ENCODE assay signal across 8 mouse cellular contexts in genomic region chr4:116596379-116596778, GRCm38 (mm10). TPM values are rescaled to one million over a fixed set of nuclear protein-coding genes. Genes with fewer than 3 reads are reported as not detected.
DNase-seq lines count a peak whose midpoint lies in the region; ATAC-seq and TF ChIP-seq lines count a peak whose summit lies in the region.

Ccdc17 (plus strand) TSS chr4:116596654.

- peak within 1 kb of the TSS; percentile 85 for H3K4me2 ChIP-seq in hindbrain, postnatal 0 days (ENCODE audit: low read depth, low read length)
- H3K4me2 ChIP-seq in lung, embryonic 16.5 days (ENCODE audit: low read depth, low read length), result peak within 1 kb of the TSS; percentile 96

- peak within 1 kb of the TSS; percentile 97 for H3K4me3 ChIP-seq in megakaryocyte, embryonic 14.5 days (replicated peaks)
- H3K4me3 ChIP-seq in hindbrain, postnatal 0 days (ENCODE audit: low read length), result peak within 1 kb of the TSS; percentile 68
- H3K4me3 ChIP-seq in lung, embryonic 16.5 days (ENCODE audit: low read length), result peak within 1 kb of the TSS; percentile 74

- no peaks in the 10 kb centered on the region for H3K27me3 ChIP-seq in megakaryocyte, embryonic 14.5 days (replicated peaks)
- H3K27me3 ChIP-seq in hindbrain, postnatal 0 days (ENCODE audit: insufficient read depth, low read length), result no peaks in the 10 kb centered on the region
- no peaks in the 10 kb centered on the region for H3K27me3 ChIP-seq in lung, embryonic 16.5 days (ENCODE audit: control insufficient read depth, insufficient read depth, low read depth, low read length)

- peak; percentile 25 to 46 for DNase-seq in cerebellum, postnatal 25 days
- no peak for DNase-seq in hindbrain, postnatal 0 days (ENCODE audit: low spot score)
- no peak for DNase-seq in right cerebral cortex, postnatal 10 days (ENCODE audit: low spot score in 2 of 2)
- no peak for DNase-seq in embryo, embryonic 9.5 days (ENCODE audit: extremely low spot score)
- no peak for DNase-seq in right cerebral cortex, postnatal 14 days

- H3K9me3 ChIP-seq in megakaryocyte, embryonic 14.5 days, result peaks cover 9% of the 10 kb centered on the region; the same call in 1 of the 2 replicates
- H3K9me3 ChIP-seq in hindbrain, postnatal 0 days (ENCODE audit: low read length), result no peaks in the 10 kb centered on the region
- H3K9me3 ChIP-seq in lung, embryonic 16.5 days (ENCODE audit: control insufficient read depth, low read length), result no peaks in the 10 kb centered on the region

- H3K9ac ChIP-seq in hindbrain, postnatal 0 days (replicated peaks; ENCODE audit: low read length), result peak within 1 kb of the TSS; percentile 76
- H3K9ac ChIP-seq in lung, embryonic 16.5 days (ENCODE audit: low read length), result peak within 1 kb of the TSS; percentile 71

- ATAC-seq in megakaryocyte, adult 5-6 weeks (ENCODE audit: poor library complexity, severe bottlenecking), result no peak
- no peak for ATAC-seq in hindbrain, postnatal 0 days
- no peak for ATAC-seq in lung, embryonic 16.5 days (ENCODE audit: low read depth)

- H3K27ac ChIP-seq in hindbrain, postnatal 0 days, result peak within 1 kb of the TSS; percentile 83
- H3K27ac ChIP-seq in lung, embryonic 16.5 days (ENCODE audit: low read length), result peak within 1 kb of the TSS; percentile 84

- H3K36me3 ChIP-seq in megakaryocyte, embryonic 14.5 days (replicated peaks; ENCODE audit: low read length), result peaks cover 66% of the 10 kb centered on the region
- peaks cover 36% of the 10 kb centered on the region for H3K36me3 ChIP-seq in hindbrain, postnatal 0 days (ENCODE audit: insufficient read depth, low read length)
- H3K36me3 ChIP-seq in lung, embryonic 16.5 days (ENCODE audit: control insufficient read depth, insufficient read depth, low read length), result peaks cover 22% of the 10 kb centered on the region

- peaks cover 27% of the 10 kb centered on the region for H3K4me1 ChIP-seq in megakaryocyte, embryonic 14.5 days
- H3K4me1 ChIP-seq in hindbrain, postnatal 0 days (ENCODE audit: insufficient read depth, low read length), result peaks cover 4% of the 10 kb centered on the region; the same call in 1 of the 2 replicates
- H3K4me1 ChIP-seq in lung, embryonic 16.5 days (replicated peaks; ENCODE audit: control insufficient read depth, insufficient read depth, low read length), result peaks cover 13% of the 10 kb centered on the region

- no peak for TF ChIP-seq CTCF in hindbrain, postnatal 0 days (IDR thresholded peaks at IDR 0.05; ENCODE audit: low read depth)

- WGBS in hindbrain, postnatal 0 days, result 28% methylated on average over 5 of the region's 5 CpGs
- 26% methylated on average over 5 of the region's 5 CpGs for WGBS in lung, embryonic 16.5 days

RNA-seq across cellular contexts. Expression of gene Ccdc17, which starts in this region (rescaled TPM):
- polyA plus RNA-seq in megakaryocyte, embryonic 14.5 days (2012; ENCODE audit: insufficient read depth, low replicate concordance), result 0.31 and 2.6 TPM in 2 replicates
- 2.7 and 3.3 TPM in 2 replicates for total RNA-seq in megakaryocyte, adult 5-6 weeks (2015)
- total RNA-seq in megakaryocyte, adult 5-6 weeks (2017), result 2.6 and 4.3 TPM in 2 replicates
- 1.1 and 3.7 TPM in 2 replicates for total RNA-seq in hindbrain, postnatal 0 days (2014; rRNA removed)
- polyA plus RNA-seq in hindbrain, postnatal 0 days (2015; fragmentation: Nextera tagmentation; extraction: Ambion mirVana), result 4.2 and 5.8 TPM in 2 replicates
- 17.6 and 22.5 TPM in 2 replicates for polyA plus RNA-seq in lung, embryonic 16.5 days (2015; fragmentation: Nextera tagmentation; extraction: Ambion mirVana)

Comparison
In these comparisons a context has a peak if more than half of its experiments do, and no peak if none do; other contexts are left out.
1. DNase-seq: peak in cerebellum, postnatal 25 days (2 of 2); none in hindbrain, postnatal 0 days (single experiment), right cerebral cortex, postnatal 10 days (0 of 2), embryo, embryonic 9.5 days (single experiment) and right cerebral cortex, postnatal 14 days (single experiment).
2. Peak in every context shown above with its lines, with median percentiles within 50 percentile points of each other: H3K4me3 ChIP-seq.